Mouse (Mus musculus) olfactory bulb, adult 2 months (tissue): ENCODE measurements around the gene Faf2. TPM values are rescaled to one million over a fixed set of nuclear protein-coding genes. Genes with fewer than 3 reads are reported as not detected.
A peak's percentile ranks its signal among the peaks of the same experiment; 100 is the strongest.

Experiments used
- H3K27ac ChIP-seq: fragments of 200-500 bp; 2 replicates; pipeline ENCODE4 v1.5.1; 2012; ENCODE audit warnings: low read depth, low read length; ENCODE audit not compliant: insufficient read depth
- H3K4me1 ChIP-seq: fragments of 200-500 bp; 2 replicates; pipeline ENCODE4 v1.6.1; 2012; ENCODE audit warnings: low read length; ENCODE audit not compliant: control insufficient read depth, insufficient read depth
- H3K4me3 ChIP-seq: fragments of 200-500 bp; 2 replicates; pipeline ENCODE4 v1.5.1; 2012; ENCODE audit warnings: mild to moderate bottlenecking, low read depth, low read length, moderate library complexity; ENCODE audit not compliant: insufficient read depth
- CTCF ChIP-seq: fragments of 200-500 bp; IDR thresholded peaks from 2 replicates; pipeline ENCODE4 v1.5.1; 2012; ENCODE audit warnings: low read depth, mild to moderate bottlenecking, low read length, moderate library complexity; ENCODE audit not compliant: insufficient read depth
- POLR2A ChIP-seq: fragments of 200-500 bp; IDR thresholded peaks from 2 replicates; pipeline ENCODE4 v1.6.1; 2012; ENCODE audit warnings: mild to moderate bottlenecking, low read depth, low read length, moderate library complexity; ENCODE audit not compliant: insufficient read depth
- WGBS: fragments of 180-500 bp; shearing (Covaris S2); methylation state at CpG from one replicate; pipeline ENCODE4 v1.1.7; 2018; 5-methylcytosine and 5-hydroxymethylcytosine counted together
- polyA plus RNA-seq: library from polyadenylated mRNA; stranded (reverse); fragments of >200 nt; gene quantifications from 2 replicates; pipeline ENCODE4 v1.2.4, GENCODE M21; 2012; ENCODE audit warnings: low replicate concordance; ENCODE audit not compliant: missing spikeins, insufficient read depth, insufficient read length

The Faf2 gene
- polyA plus RNA-seq, 1 experiment = not detected

GRCm38 (mm10) chr13:54585831-54586230 lies 35.8 kb upstream of the Faf2 start:
- TF ChIP-seq CTCF (no peak), POLR2A (no peak)
- H3K4me1 ChIP-seq = no peaks in the 10 kb centered on the region
- H3K27ac ChIP-seq = no peak overlapping the region
- WGBS = 94% methylated on average over 11 of the region's 11 CpGs
- H3K4me3 ChIP-seq = no peak overlapping the region

- TF ChIP-seq POLR2A = 0 out of 2 replicates have a peak, but pooled peaks have one; percentile 4
- TF ChIP-seq CTCF = no peak
- Histone ChIP-seq H3K27ac (no peak overlapping the region), H3K4me1 (peaks cover 3% of the 10 kb centered on the region; the same call in 1 of the 2 replicates), H3K4me3 (peak overlapping the region; percentile 84)
- 1% methylated on average over 24 of the region's 24 CpGs for WGBS
Measured at GRCm38 (mm10) chr13:54589414-54589995, 32.1 kb upstream of the Faf2 start.

- WGBS = under 1% methylated on average over 51 of the region's 51 CpGs
- Histone ChIP-seq H3K4me1 (peaks cover 3% of the 10 kb centered on the region; the same call in 1 of the 2 replicates), H3K4me3 (peak within 1 kb of the TSS; percentile 96), H3K27ac (peak within 1 kb of the TSS; percentile 92)
- TF ChIP-seq POLR2A (peak; percentile 62; the same call in 1 of the 2 replicates), CTCF (no peak)
Measured at GRCm38 (mm10) chr13:54589996-54590951, 31.3 kb upstream of the Faf2 start, which contains the start of the genes Nop16 and Higd2a. TSS of gene Nop16 (minus strand) at chr13:54590090. TSS of gene Higd2a (plus strand) at chr13:54590207.

- no peak overlapping the region for H3K4me3 ChIP-seq
- WGBS = 81% methylated on average over 8 of the region's 8 CpGs
- H3K27ac ChIP-seq = no peak overlapping the region
- peaks cover 3% of the 10 kb centered on the region; the same call in 1 of the 2 replicates for H3K4me1 ChIP-seq
- TF ChIP-seq CTCF (no peak), POLR2A (no peak)
Measured at GRCm38 (mm10) chr13:54591776-54592356, 29.7 kb upstream of the Faf2 start.

GRCm38 (mm10) chr13:54593617-54594016 lies 28.0 kb upstream of the Faf2 start:
- peaks cover 3% of the 10 kb centered on the region; the same call in 1 of the 2 replicates for H3K4me1 ChIP-seq
- H3K4me3 ChIP-seq = no peak overlapping the region
- H3K27ac ChIP-seq = no peak overlapping the region
- no peak for TF ChIP-seq POLR2A
- TF ChIP-seq CTCF = no peak
- 76% methylated on average over 11 of the region's 11 CpGs for WGBS

GRCm38 (mm10) chr13:54596107-54596690 lies 25.4 kb upstream of the Faf2 start:
- Histone ChIP-seq H3K4me3 (no peak overlapping the region), H3K27ac (no peak overlapping the region), H3K4me1 (peaks cover 3% of the 10 kb centered on the region; the same call in 1 of the 2 replicates)
- no peak for TF ChIP-seq CTCF
- no peak for TF ChIP-seq POLR2A
- WGBS = 81% methylated on average over 8 of the region's 8 CpGs

GRCm38 (mm10) chr13:54596870-54597269 lies 24.7 kb upstream of the Faf2 start:
- no peak overlapping the region for H3K4me3 ChIP-seq
- 58% methylated on average over 5 of the region's 5 CpGs for WGBS
- no peak overlapping the region for H3K27ac ChIP-seq
- H3K4me1 ChIP-seq = no peaks in the 10 kb centered on the region
- no peak for TF ChIP-seq POLR2A

GRCm38 (mm10) chr13:54598622-54599143 lies 22.9 kb upstream of the Faf2 start:
- no peak overlapping the region for H3K4me3 ChIP-seq
- H3K27ac ChIP-seq = no peak overlapping the region
- peaks cover 3% of the 10 kb centered on the region; the same call in 1 of the 2 replicates for H3K4me1 ChIP-seq
- TF ChIP-seq POLR2A (no peak), CTCF (no peak)
- WGBS = 86% methylated on average over 12 of the region's 12 CpGs
